Mouse (Mus musculus) liver, adult 2 months (tissue): ENCODE measurements around the gene Oard1. TPM values are rescaled to one million over a fixed set of nuclear protein-coding genes. Genes with fewer than 3 reads are reported as not detected.

Source experiments
- DNase-seq: peaks from one replicate; pipeline ENCODE4 v3.0.0-alpha.2; 2011; ENCODE audit warnings: low read depth, low spot score; ENCODE audit errors: extremely low read depth
- H3K27ac ChIP-seq: fragments of 200-500 bp; replicated peaks from 2 replicates; pipeline ENCODE4 v1.5.1; 2012; ENCODE audit warnings: low read depth, mild to moderate bottlenecking, control low read depth, inconsistent platforms, low read length; ENCODE audit not compliant: insufficient read depth
- H3K27me3 ChIP-seq: fragments of 200-500 bp; 2 replicates; pipeline ENCODE4 v1.6.1; 2012; ENCODE audit warnings: mild to moderate bottlenecking, moderate library complexity, low read length, inconsistent platforms; ENCODE audit not compliant: control insufficient read depth, insufficient read depth
- H3K36me3 ChIP-seq: fragments of 200-500 bp; 2 replicates; pipeline ENCODE4 v1.6.1; 2012; ENCODE audit warnings: low read length, inconsistent platforms; ENCODE audit not compliant: control insufficient read depth, insufficient read depth
- H3K4me1 ChIP-seq: fragments of 200-500 bp; 2 replicates; pipeline ENCODE4 v1.6.1; 2011; ENCODE audit warnings: low read length; ENCODE audit not compliant: control insufficient read depth, insufficient read depth
- H3K4me3 ChIP-seq: fragments of 200-500 bp; 2 replicates; pipeline ENCODE4 v1.5.1; 2011; ENCODE audit warnings: low read depth, mild to moderate bottlenecking, control low read depth, low read length, moderate library complexity; ENCODE audit not compliant: insufficient read depth
- H3K79me2 ChIP-seq: fragments of 200-500 bp; 2 replicates; pipeline ENCODE4 v1.6.1; 2012; ENCODE audit warnings: inconsistent platforms, mild to moderate bottlenecking, low read length, moderate library complexity; ENCODE audit not compliant: control insufficient read depth, insufficient read depth
- H3K9ac ChIP-seq: fragments of 200-500 bp; 2 replicates; pipeline ENCODE4 v1.6.1; 2012; ENCODE audit warnings: low read depth, mild to moderate bottlenecking, control low read depth, inconsistent platforms, low read length
- CTCF ChIP-seq: fragments of 200-500 bp; IDR thresholded peaks from 2 replicates; pipeline ENCODE4 v1.5.1; 2011; ENCODE audit warnings: low read depth, low read length, control low read depth
- POLR2A ChIP-seq: fragments of 200-500 bp; IDR thresholded peaks from 2 replicates; pipeline ENCODE4 v1.6.1; 2011; ENCODE audit warnings: low read length, control low read depth; ENCODE audit not compliant: insufficient read depth; ENCODE audit errors: extremely low read depth
- WGBS: fragments of 180-500 bp; shearing (Covaris S2); methylation state at CpG from one replicate; pipeline ENCODE4 v1.1.7; 2018; 5-methylcytosine and 5-hydroxymethylcytosine counted together
- polyA plus RNA-seq: library from polyadenylated mRNA; depleted of rRNA; stranded (reverse); fragments of >200 nt; gene quantifications from 2 replicates; pipeline ENCODE4 v1.2.3, GENCODE M21; 2012
- total RNA-seq: library from RNA; depleted of rRNA; stranded (reverse); fragments of >200 nt; gene quantifications from 2 replicates; pipeline ENCODE4 v1.2.3, GENCODE M21; 2014

The Oard1 gene
- total and polyA plus RNA-seq, 2 experiments = 8.7 to 25.0 TPM

DNA sequence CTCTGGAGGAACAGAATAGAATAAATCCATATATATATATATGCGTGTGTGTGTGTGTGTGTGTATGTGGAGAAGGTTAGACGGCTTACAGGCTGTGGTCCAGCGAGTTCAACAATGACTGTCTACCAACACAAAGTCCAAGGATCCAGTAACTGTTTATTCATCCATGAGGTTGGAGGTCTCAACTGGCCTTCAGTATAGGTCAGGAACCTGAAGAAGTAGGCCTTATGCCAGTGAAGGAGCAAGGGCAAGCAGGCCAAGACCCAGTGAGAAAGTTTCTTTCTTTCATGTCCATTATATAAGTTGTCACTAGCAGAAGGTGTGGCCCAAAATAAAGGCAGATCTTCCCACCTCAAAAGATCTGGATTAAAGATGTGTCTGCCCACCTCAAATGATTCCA lies 7.1 kb upstream of the Oard1 start:
- no peaks in the 10 kb centered on the region for H3K27me3 ChIP-seq
- H3K27ac ChIP-seq = no peak overlapping the region
- H3K9ac ChIP-seq = no peak overlapping the region
- no peak overlapping the region for H3K4me3 ChIP-seq
- DNase-seq = peak; percentile 6
- 67% methylated on average over 3 of the region's 3 CpGs for WGBS
- H3K79me2 ChIP-seq = peaks cover 28% of the 10 kb centered on the region; the same call in 1 of the 2 replicates
- no peak for TF ChIP-seq CTCF
- no peak for TF ChIP-seq POLR2A
- no peaks in the 10 kb centered on the region for H3K4me1 ChIP-seq
- H3K36me3 ChIP-seq = peaks cover 22% of the 10 kb centered on the region

- no peak overlapping the region for H3K27ac ChIP-seq
- TF ChIP-seq POLR2A (no peak), CTCF (no peak)
- H3K9ac ChIP-seq = no peak overlapping the region
- peaks cover 13% of the 10 kb centered on the region for H3K36me3 ChIP-seq
- peaks cover 28% of the 10 kb centered on the region; the same call in 1 of the 2 replicates for H3K79me2 ChIP-seq
- H3K4me1 ChIP-seq = 0 out of 2 replicates have a peak, but pooled peaks cover 5% of the 10 kb centered on the region
- no peak overlapping the region for H3K4me3 ChIP-seq
- DNase-seq = no peak
- WGBS = 96% methylated on average over 2 of the region's 2 CpGs
- H3K27me3 ChIP-seq = no peaks in the 10 kb centered on the region
These were observed 6.0 kb upstream of the Oard1 start for GRCm38 (mm10) chr17:48403848-48404247.

- 0 out of 2 replicates have a peak, but pooled peaks cover 5% of the 10 kb centered on the region for H3K4me1 ChIP-seq
- TF ChIP-seq CTCF = no peak
- TF ChIP-seq POLR2A = no peak
- H3K9ac ChIP-seq = no peak overlapping the region
- H3K4me3 ChIP-seq = no peak overlapping the region
- H3K79me2 ChIP-seq = peaks cover 28% of the 10 kb centered on the region; the same call in 1 of the 2 replicates
- H3K36me3 ChIP-seq = peaks cover 5% of the 10 kb centered on the region
- H3K27ac ChIP-seq = no peak overlapping the region
- WGBS = 93% methylated on average over 1 of the region's 1 CpGs
- H3K27me3 ChIP-seq = no peaks in the 10 kb centered on the region
- no peak for DNase-seq
These were observed 5.1 kb upstream of the Oard1 start for GRCm38 (mm10) chr17:48404706-48405105.

DNA sequence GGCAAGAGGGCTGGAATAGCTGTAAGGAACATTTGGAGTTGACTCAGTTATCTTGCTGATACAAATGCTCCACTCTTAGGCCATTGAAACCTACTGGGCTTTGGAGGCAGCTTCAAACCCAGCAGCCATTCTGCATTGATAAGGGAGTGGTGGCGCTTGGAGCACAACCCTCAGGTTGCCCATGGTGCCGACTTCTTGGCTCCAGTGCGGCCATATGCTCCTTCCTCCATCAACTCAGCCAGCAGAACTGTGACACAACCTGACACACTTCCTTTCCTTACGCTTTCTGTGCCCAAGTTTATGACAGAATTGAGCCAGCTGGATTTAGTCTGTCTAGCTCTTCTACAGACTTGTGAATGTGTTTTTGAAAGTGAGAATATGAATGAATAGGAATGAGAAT lies 2.7 kb upstream of the Oard1 start:
- Histone ChIP-seq H3K27ac (no peak overlapping the region), H3K27me3 (no peaks in the 10 kb centered on the region), H3K9ac (no peak overlapping the region), H3K4me1 (peaks cover 10% of the 10 kb centered on the region), H3K36me3 (peaks cover under 1% of the 10 kb centered on the region; the same call in 1 of the 2 replicates), H3K79me2 (peaks cover 21% of the 10 kb centered on the region; the same call in 1 of the 2 replicates), H3K4me3 (no peak overlapping the region)
- TF ChIP-seq POLR2A (no peak), CTCF (no peak)
- 79% methylated on average over 4 of the region's 4 CpGs for WGBS
- no peak for DNase-seq

DNA sequence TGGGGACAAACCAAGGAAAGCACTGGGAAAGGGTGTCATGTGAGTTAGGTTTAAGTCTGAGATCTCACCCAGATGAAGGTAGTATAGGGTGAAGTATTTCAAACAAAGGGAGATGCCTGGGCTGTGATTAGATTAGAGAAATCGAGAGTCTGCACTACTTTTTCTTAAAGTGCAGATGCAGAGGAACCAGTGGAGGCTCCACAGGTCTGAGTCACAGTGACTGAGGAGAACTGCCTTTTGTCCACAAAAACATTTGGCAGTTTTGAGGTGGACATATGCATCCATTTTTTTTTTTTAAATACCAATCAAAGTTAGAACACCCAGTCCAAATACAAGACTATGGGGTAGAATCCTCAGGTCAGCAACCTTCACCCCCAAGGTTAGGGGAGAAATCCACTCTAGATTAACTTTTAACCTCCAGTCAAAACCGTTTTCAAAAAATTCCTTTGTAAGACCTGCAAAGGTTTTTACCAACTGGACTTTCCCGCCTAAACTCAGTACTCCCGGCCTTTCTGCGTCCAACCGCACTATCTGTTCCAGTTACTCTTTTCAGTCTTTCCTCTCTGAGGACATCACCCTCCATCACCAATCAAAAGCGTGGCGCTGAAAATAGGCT lies 1.8 kb upstream of the Oard1 start:
- Histone ChIP-seq H3K27ac (0 out of 2 replicates have a peak overlapping the region, but pooled peaks have one; percentile 89), H3K79me2 (peaks cover 21% of the 10 kb centered on the region; the same call in 1 of the 2 replicates), H3K9ac (peak overlapping the region; percentile 54), H3K4me1 (peaks cover 10% of the 10 kb centered on the region), H3K27me3 (no peaks in the 10 kb centered on the region), H3K4me3 (peak overlapping the region; percentile 34), H3K36me3 (peaks cover 4% of the 10 kb centered on the region; the same call in 1 of the 2 replicates)
- TF ChIP-seq CTCF (no peak), POLR2A (no peak)
- peak; percentile 21 for DNase-seq
- WGBS = 9% methylated on average over 8 of the region's 8 CpGs
